Mouse (Mus musculus) 3134 (cell line): ENCODE data around the gene Ppm1h.
A peak's percentile ranks its signal among the peaks of the same experiment; 100 is the strongest.
"Not testable (repeated sequence)": the region's sequence is repeated elsewhere in the genome, so short reads cannot be mapped to it uniquely, and the experiment has no call there.

Experiments
- DNase-seq: peaks from one replicate; pipeline ENCODE4 v3.0.0-alpha.2; 2011; ENCODE audit warnings: low spot score; ENCODE audit not compliant: insufficient read length; ENCODE audit errors: extremely low read depth

The Ppm1h gene

GRCm38 (mm10) chr10:122960738-122961137, 282.2 kb downstream of the Ppm1h start:
- DNase-seq, result no peak

GRCm38 (mm10) chr10:122961494-122961893, 282.9 kb downstream of the Ppm1h start:
- DNase-seq, result no peak

GRCm38 (mm10) chr10:122962651-122963050, 284.1 kb downstream of the Ppm1h start:
- DNase-seq, result no peak

- no peak for DNase-seq
Observed at GRCm38 (mm10) chr10:122963463-122964240, 285.1 kb downstream of the Ppm1h start.

- DNase-seq, result no peak
Observed at GRCm38 (mm10) chr10:122964241-122964636, 285.7 kb downstream of the Ppm1h start.

DNA sequence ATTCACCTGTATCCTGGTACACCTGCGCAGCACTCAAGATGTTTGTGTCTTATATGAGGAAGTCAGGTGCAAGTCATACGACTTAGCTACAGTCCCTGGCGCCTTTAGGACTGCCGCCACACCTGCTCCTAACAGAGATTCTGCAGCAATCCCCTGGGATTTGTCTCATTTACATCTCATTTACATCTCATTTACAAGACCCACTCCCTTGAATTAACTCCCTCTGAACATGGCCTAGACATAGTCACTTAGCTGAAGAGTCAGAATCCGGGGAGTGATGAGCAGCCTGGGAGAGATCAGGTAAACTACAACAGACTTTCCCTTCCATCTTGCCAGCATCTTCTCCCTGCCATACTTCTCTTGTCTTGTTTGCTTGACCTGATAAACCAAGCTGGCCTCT, 287.1 kb downstream of the Ppm1h start:
- DNase-seq, result not testable (repeated sequence)

- no peak for DNase-seq
Observed at GRCm38 (mm10) chr10:122966421-122966820, 287.9 kb downstream of the Ppm1h start.

GRCm38 (mm10) chr10:122970188-122970587, 291.6 kb downstream of the Ppm1h start:
- no peak for DNase-seq

GRCm38 (mm10) chr10:122973241-122973640, 294.7 kb downstream of the Ppm1h start:
- DNase-seq, result no peak

GRCm38 (mm10) chr10:122976038-122976437, 297.5 kb downstream of the Ppm1h start:
- no peak for DNase-seq

- no peak for DNase-seq
Observed at GRCm38 (mm10) chr10:122979356-122979755, 300.8 kb downstream of the Ppm1h start.

GRCm38 (mm10) chr10:122980123-122980522, 301.6 kb downstream of the Ppm1h start:
- no peak for DNase-seq

GRCm38 (mm10) chr10:122982909-122983578, 304.5 kb downstream of the Ppm1h start:
- DNase-seq, result peak; percentile 46

DNA sequence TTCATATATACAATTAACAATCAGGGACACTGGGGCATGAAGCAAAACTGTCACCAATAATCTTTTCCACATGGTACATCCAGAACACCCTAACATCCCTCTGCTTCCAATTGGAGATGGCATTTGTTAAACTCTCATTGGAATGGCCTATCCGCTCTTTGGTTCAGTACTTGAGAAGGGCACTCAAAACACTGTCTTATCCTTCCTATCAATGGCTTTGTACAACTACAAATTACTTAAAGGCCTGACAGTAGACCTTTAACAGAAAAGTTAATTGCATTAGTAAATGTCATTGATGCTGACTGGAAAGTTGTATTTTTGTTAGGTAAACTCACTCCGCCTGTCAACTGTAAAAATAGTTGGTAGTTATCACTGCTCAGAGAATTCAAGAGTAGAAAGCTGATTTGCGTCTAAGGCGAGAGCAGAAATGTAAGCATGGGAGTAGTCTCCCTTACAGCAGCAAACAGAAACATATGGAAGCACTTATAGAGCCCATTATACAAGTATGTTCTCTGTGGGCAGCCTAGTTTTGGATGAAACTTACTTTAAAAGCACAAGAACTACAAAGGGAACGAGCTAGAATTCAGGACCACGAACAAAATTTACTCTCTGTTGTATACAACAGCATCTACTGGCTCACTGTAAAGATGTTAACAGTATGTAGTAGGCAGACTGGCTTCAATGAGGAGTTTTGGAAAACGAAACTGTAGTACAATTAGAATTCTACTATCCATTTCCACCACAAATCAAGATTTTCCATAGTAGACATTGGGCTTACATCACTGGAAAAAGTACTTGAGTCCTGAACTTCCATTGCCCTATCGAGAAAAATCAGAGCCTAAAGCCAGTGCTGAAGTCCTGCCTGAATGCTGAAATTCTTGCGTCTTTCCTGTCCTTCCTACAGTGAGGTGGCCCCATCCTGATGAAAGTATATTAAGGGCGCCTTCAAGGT, 305.3 kb downstream of the Ppm1h start:
- peak; percentile 24 for DNase-seq

GRCm38 (mm10) chr10:122984531-122985251, 306.1 kb downstream of the Ppm1h start:
- DNase-seq, result no peak

DNA sequence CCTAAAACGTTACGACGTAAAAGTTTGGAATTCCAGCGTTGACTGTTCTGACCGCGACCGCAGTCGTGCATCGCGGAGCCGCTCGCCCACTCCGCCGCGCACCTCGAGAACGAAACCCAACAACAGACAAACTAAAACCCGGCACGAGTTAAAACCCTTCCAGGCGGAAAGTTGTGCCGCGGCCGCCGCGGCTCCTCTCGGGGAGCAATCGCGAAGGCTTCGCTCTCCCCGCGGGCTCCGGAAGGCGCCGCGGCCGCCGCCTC, 306.6 kb downstream of the Ppm1h start:
- peak; percentile 80 for DNase-seq

- DNase-seq, result peak; percentile 81
Observed at GRCm38 (mm10) chr10:122985515-122986319, 307.2 kb downstream of the Ppm1h start.

DNA sequence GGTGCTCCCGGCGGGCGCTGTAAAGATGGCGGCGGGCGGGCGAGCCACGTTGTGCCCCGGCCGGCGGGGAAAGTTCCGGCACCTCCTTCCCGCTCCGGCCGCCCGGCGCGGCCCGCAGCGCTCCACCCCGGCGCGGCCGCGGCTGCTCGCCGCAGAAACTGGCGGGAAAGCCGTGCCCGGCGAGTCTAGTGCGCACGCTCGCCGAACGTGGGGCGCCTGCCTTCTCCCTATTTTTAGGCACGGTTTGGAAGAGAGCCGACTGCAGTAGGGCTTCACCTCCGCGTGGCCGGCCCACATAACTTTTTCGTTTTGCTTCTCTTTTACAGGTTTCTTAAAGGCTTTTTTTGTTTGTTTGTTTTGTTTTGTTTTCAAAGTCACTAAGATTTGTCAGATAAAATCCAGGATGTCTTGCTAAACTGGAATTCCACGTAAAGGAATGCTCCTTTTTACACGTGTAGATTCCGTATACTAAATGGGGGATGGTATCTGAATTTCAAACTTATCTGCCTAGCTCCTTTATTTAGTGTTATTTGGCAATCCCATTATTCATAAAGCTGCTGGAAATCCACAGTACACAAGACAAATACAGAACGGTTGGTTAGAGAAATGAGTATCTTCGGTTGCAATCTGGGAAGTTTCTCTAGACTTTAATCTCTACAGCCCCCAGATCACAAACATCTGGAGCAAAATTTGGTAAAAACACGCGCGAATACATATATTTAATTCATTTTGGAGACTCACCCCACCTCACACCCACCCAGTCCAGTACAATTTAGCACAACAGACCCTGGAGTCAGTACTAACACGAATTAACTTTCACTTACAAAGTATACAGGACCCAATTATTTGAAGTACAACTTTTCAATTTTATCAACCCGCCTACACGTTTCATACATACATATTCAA, 308.0 kb downstream of the Ppm1h start:
- DNase-seq, result peak; percentile 88

GRCm38 (mm10) chr10:122987671-122988128, 309.1 kb downstream of the Ppm1h start:
- DNase-seq, result peak; percentile 60
